Mouse (Mus musculus): ENCODE data around the gene Eef1akmt3.
A peak's percentile ranks its signal among the peaks of the same experiment; 100 is the strongest.

The Eef1akmt3 gene

DNA sequence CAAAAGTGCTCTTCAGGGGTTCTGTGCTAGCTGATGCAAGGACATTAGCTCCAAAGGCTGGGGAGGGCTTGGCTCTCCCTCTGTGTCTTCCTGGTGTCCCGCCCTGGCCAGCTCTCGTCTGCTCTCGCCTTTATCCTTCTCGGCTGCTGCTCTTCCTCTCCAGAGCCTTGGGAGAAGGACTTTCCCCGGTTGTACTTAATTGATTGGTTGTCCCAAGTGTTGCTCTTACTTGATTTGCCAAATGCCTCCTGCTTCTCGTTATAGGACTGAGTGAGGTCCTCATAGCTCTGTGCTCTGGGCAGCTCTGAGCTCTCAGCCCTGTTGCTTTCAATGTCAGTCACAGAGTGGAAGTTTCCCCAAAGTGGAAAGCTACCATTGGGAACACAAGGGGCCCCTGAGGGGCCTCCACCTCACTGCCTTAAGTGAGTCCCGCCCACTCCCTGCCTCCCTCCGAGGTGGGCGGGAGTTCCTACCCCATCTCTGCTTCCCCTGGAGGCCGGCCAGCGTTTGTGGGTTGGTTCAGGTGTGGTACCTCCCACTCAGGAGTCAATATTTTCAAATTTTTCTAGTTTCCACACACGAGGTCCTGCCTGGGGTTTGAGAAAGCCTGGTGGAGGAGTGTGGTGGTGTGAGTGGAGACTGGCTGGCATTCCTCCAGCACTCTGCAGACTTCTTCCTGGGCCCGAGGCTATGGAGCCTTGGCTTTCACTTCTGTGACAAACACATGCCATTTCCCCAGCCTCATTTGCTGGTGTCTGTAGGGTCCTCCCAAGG lies 43.8 kb downstream of the Eef1akmt3 start:
- peak; percentile 41 for DNase-seq

DNA sequence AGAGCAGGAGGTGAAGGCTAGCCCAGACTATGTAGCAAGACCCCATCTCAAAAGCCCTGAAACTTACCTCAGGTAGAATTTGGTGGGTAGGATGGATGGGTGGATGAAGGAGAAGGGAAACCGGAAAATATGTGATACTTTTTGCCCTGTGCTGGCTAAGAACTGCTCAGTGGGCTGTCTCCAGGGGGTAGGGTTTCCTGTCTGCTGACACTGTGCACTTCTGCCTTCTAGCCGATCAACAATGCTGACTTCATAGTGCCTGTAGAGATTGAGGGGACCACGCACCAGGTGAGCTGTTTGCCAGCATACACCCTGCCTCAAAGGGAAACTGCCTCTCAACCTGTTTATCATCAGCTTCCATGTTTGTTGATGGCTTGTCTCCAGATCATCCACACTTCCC lies 47.7 kb downstream of the Eef1akmt3 start:
- no peak for DNase-seq

DNA sequence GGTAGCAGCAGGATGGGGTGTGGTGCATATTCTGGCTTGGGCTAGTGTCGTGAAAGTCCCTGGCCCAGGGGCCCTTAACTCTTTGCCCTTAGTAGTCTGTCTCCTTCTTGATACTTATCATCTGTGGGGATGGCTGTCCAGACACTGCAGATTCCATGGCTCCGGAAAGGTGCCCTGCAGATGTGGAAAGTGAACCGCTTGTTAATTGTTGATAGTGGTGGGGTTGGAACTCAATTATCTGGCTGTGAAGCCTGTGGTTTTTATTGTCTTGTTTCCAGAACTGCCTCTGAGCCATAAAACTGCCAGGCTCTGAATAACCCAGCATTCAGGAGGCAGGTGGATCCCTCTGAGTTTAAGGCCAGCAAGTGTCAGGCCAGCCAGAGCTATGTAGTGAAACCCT lies 49.6 kb downstream of the Eef1akmt3 start:
- no peak for DNase-seq

DNA sequence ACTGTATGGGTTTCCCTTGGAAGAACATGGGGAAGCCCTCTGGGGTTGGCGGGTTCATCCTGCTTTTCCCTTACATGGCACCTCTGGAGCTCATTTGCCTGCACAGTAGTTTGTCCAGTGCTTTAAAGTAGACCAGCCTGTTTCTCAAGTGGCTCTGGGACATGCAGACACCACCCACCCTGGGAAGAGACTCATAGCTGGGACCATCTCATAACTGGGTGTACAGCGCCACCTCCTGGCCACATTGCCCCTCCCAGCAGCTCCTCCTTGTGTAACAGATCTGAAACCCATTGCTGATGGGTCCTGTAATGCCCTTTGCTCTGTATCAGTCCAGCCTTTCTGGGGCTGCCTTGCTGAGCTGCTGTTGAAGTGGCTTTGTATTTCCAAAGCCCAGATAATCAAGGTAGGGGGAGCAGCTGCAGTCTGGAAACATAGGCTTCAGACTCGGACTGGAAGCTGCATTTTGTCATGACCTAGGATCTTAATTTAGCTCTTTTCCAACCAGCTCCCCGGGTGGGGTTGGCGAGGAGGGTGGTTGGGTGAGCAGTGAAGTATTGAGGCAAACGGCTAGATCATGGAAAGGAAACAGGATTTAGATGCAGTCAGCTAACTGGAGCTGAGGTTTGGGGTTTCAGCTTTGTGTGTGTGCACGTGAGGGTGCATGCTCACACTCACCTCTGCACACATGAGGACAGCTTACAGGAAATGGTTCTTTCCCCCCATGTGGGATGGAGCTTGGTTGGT lies 50.8 kb downstream of the Eef1akmt3 start:
- peak; percentile 90 for DNase-seq

DNA sequence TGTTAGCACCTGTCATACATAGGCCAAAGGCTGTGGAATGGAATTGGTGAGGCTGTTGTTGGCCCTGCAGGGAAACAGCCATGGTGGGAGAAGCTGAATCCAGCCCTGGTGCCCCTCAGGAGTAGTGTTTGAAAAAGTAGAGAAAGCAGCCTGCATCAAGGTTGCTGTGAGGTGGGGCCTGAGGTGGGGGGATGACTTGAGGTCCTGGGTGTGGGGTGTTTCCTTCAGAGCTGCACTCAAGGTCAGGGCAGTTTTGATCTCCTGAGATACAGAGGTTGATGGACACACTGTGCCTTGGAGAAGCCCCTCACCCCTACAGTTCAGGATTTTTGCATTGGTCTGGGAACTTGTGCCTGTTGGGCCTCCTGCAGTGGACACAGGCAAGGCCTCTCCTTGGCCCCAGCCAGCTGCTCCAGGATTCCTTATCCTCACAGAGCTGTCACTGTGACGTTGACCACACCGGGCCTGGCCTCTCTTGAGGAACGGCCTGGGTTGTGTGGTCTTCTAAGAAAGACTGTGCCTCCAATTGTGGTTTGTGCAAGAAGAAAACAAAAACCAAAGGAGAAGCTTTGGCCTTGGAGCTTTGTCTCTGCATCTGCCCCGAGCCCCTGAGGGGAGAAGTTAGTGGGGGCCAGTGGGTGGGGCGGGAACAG lies 52.7 kb downstream of the Eef1akmt3 start:
- DNase-seq = peak; percentile 30

DNA sequence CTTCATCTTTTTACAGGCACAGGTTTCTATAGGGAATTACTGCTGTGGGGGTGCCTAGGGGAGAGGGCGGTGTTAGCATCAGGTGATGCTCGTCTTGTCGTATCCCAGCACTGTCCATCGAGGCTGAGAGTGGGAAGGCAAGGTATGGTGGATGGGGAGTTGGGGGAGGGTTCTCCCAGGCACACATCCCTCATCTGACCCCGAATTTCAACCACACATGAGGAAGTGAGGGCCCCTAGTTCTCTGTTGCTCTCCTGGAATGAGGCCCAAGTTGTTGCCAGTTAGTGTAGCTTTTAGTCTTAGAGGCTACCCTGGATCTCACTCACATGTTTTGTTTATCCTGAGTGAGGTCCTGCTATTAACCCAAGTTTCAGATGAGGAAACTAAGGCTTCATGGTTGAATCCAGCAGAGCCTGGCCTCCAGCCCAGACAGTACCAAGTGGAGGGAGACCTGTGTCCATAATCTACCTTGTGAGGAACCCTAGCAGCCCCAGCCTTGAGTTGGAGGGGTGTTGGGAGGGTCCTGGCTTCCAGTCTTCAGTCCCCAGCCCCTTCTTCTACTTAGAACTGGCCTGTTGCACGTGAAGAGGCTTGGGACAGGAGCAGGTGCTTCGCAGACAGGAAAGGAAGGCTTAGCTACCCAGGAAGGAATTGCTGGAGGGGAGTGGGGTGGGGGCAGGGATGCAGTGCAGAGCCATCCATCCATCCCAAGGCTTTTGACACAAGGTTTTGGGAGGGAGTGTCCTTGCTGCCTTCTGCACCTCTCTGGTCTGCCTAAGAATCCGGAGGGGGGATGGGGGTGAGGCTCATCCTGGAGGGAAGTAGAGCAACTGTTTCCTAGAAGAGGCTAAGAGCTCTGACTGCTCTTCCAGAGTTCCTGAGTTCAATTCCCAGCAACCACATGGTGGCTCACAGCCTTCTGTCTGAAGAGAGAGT lies 53.9 kb downstream of the Eef1akmt3 start:
- DNase-seq = peak; percentile 64

DNA sequence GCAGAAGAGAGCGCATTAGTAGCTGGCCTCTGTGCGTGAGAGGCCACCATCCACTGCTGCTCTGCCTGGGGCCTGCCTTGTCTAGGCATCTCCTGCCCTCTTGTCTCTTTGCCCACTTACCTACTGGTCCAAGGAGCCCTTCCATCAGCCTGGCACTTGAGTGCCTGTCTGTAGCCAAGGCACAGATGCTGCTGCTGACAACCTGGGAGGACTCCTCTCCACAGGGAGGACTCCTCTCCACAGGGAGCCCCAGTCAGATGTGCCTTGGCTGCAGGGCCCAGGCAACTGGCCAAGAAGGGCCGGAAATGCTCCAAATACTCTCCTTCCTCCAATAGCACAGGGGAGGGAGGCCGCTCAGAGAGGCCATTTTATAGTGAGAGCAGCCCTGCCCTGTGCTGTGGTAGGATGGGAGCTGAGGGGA lies 54.8 kb downstream of the Eef1akmt3 start:
- peak; percentile 93 for DNase-seq

DNA sequence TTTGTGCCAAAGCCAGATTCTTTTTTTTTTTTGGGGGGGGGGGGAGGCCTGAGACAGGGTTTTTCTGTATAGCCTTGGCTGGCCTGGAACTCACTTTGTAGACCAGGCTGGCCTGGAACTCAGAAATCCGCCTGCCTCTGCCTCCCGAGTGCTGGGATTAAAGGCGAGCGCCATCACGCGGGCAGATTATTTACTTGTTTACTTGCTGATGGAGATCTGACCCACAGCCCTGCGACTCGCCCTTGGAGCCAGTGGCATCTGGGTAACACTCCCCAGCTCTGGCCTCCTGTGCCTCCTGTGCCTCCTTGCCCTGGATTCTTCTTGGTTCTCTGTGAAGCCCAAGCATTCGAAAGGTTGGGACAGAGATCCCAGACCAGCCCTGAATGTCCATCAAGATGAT lies 55.7 kb downstream of the Eef1akmt3 start:
- DNase-seq = peak; percentile 63

DNA sequence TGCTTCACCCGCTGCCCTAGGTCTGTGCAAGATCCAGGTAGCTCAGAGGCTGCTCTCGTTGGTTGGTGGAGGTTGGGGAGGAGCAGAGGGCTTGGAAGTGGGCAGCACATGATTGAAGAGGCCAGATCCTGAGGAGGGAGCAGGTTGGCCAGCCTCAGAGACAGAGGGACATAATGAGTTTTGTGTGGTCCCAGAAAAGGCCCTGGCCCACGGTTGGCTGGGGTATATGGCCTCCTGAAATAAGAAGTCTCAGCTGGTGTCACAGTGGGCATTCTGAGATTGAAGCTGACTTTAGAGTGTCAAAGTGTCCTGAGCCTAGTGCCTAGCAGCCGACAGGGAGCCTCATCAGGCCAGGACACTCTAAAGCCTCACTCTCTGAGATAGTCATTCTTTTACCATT lies 56.2 kb downstream of the Eef1akmt3 start:
- no peak for DNase-seq

DNA sequence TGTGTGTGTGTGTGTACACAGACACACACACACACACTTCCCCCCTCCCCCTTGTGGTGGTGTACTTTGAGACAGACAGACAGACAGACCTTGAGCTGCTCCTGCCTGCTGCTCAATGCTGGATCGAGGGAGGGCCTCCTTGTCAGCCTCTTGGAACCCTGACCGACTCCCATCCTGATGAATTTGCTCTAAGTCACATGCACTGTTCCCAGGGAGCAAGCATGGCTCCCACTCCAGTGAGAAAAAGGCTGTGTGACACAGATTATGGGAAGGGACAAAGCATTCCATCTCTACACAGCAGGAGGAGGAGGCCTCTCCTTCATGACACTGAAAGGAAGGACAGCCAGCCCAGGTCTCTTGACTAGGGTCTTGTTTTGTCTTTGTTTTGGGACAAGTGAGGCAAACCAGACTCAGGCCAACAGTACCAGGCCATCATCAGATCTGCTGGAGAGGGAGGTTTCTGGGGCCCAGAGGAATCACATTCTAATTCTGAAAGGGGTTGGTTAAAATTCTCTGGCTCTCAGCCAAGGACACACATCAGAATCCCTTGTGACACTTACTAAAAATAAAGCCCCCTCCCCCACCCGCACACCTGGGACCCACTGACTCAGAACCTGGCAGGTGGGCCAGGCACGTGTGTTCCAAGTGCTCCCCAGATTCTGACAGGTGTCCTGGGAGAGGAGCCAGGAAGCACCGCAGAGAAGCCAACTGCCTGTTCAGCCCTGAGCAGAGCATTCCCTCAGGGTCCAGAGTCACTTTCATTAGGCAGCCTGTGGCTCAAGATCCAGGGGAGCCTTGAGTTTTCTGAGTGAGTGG lies 56.9 kb downstream of the Eef1akmt3 start:
- DNase-seq = peak; percentile 94

DNA sequence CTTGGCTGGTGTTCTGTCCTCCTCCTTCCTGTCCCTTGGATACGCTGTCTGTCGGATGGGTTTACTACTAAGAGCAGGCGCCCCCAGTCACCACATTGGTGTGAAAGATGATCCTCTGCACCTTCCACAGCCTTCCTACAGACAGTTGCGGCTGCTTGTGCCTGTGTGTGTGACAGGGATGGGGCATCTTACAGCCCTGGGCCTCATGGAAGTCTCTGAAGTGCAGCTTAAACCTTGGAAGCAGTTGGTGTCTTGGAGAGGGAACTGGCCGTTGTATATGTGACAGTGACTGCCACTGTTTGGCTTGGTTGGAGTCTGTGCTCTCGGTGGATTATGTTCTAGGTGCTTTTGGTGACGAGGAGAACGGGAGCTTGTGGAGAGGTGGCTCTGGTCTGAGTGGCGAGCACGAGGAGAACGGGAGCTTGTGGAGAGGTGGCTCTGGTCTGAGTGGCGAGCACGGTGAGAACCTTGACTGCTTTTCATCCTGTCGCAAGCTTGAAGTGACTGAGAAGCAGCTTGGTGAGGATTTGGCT lies 58.1 kb downstream of the Eef1akmt3 start:
- no peak for DNase-seq

DNA sequence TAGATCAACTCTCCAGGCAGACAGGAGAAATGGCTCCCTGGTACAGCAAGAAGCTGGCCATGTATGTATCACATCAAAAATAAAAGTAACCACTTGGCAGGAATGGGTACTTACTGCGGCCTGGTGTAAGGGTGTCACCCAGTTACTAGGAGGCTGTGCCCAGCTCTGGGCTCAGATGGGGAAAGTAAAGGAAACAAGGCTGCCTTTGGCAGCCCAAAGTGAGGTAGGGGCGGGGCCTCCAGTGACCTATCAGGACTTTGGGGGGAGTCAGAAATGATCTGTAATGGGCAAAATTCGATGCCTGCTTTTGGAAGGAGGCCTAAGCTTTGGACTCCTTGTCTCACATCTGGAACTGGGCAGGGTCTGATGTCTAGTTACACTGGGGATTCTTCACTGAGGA lies 59.6 kb downstream of the Eef1akmt3 start:
- DNase-seq = no peak

Data from cerebellum, adult 9-10 months (tissue).